Mouse (Mus musculus) spleen, adult 18-20 months (tissue): ENCODE results near the gene Popdc2.
A peak's percentile ranks its signal among the peaks of the same experiment; 100 is the strongest.

Experiments
- DNase-seq, 2 experiments: peaks; one replicate each; pipeline ENCODE4 v3.0.0; 2022; ENCODE audit warnings: mixed read lengths in 2 of 2

Gene Popdc2

GRCm38 (mm10) chr16:38378591-38378990 is 16.6 kb downstream of the Popdc2 start:
- no peak for DNase-seq

DNA sequence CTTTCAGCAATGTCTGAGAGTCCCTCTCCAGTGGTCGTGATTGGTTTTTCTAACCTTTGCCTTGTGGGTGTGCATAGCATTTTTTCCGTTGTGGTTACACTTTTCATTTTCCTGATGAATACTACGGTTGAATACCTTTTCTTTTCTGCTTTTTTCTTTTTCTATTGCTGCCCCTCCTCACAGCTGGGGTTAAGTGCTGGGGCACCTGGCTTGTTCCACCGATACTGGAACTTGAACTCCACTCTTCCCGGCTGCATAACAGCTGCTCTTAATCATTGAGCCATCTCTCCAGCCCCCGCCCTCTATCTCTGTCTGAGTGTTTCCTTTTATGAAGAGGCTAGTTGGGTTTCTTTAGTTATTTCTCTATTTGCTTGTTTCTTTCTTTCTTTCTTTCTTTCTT is 17.1 kb downstream of the Popdc2 start:
- no peak for DNase-seq

- DNase-seq = no peak
Measured at GRCm38 (mm10) chr16:38379493-38379892, 17.5 kb downstream of the Popdc2 start.

GRCm38 (mm10) chr16:38379926-38380325 is 17.9 kb downstream of the Popdc2 start:
- DNase-seq = no peak

- no peak for DNase-seq
Measured at GRCm38 (mm10) chr16:38383683-38384082, 21.7 kb downstream of the Popdc2 start.

GRCm38 (mm10) chr16:38385184-38385634 is 23.2 kb downstream of the Popdc2 start:
- no peak for DNase-seq

DNA sequence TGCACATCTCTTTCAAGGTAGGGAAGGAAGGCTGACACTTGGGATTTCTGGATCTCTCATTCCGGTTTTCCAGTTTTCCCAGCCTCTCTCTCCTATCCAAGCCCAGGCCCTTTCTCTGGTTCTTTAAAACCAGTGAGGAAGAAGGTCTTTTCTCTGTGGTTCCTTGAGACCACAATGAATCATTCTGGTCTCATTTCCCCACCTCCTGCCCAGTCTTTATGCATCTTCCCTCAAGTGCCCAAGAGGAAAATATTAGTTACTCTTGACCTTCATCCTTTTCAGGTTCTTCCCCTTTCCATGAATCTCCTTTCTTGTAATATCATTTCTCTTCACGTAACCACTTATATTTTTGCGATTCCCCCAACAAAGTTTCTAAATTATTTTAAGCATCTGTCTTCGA is 23.7 kb downstream of the Popdc2 start:
- no peak for DNase-seq

DNA sequence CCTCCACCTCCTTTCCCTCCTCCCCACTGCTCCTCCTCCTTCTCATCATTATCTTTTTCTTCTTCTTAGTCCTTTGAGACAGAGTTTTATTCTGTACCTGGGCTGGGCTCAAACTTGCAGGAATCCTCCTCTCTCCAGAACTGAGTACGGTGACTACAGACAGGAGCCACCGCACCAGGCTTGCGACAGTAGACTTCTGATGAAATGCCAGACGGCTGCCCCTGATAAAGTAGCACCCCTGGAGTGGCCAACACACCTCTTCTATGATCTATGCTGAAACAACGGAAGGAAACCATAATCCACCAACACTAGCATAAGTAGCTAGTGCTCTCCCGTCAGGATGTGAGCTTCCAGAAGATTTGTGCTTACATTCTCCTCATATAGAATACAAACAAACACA is 25.4 kb downstream of the Popdc2 start:
- DNase-seq = no peak

- no peak for DNase-seq
Measured at GRCm38 (mm10) chr16:38388757-38389156, 26.7 kb downstream of the Popdc2 start.

GRCm38 (mm10) chr16:38389284-38389893 is 27.4 kb downstream of the Popdc2 start:
- DNase-seq = no peak

DNA sequence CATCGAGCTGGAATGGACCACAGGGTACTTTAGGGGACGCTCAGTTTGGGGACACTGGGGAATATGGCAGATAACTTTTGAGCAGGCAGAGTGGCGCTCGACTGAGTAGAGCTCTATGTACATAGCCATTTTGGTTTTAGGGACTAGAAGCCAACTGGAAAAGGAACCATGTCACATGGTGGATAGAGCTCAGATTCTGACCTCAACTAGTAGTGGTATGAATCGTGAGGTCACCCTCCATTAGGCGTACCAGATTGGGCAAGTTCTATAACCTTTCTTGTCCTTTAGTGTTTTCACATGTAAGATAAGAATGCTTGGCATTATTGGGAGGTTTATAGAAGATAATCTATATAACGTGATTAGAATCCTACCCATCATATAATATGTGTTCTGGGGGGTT is 28.3 kb downstream of the Popdc2 start:
- DNase-seq = no peak

- DNase-seq = no peak
Measured at GRCm38 (mm10) chr16:38392126-38392894, 30.3 kb downstream of the Popdc2 start.

DNA sequence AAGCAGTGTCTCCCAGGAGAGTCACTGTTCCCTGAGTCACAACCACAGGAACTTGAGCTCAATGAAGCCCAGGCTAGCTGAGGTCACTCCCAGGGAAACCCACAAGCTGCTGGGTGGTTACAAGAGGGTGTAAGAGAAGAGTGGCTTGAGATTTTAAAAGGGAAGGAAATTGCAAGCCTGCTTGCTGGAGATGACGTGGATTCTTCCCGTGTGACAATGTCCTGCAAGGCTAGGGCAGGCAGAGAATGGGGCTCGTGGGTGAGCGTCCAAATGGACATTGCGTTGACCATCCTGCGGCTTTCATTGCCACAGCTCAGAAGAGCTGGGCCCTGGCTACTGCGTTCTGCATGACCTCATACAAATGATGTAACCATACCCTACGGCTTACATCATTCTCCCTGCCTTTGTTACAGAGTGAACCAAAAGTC is 32.2 kb downstream of the Popdc2 start:
- DNase-seq = no peak

GRCm38 (mm10) chr16:38395060-38395730 is 33.2 kb downstream of the Popdc2 start:
- no peak for DNase-seq

GRCm38 (mm10) chr16:38396155-38396554 is 34.1 kb downstream of the Popdc2 start:
- no peak for DNase-seq

GRCm38 (mm10) chr16:38398266-38398665 is 36.3 kb downstream of the Popdc2 start:
- DNase-seq = no peak

DNA sequence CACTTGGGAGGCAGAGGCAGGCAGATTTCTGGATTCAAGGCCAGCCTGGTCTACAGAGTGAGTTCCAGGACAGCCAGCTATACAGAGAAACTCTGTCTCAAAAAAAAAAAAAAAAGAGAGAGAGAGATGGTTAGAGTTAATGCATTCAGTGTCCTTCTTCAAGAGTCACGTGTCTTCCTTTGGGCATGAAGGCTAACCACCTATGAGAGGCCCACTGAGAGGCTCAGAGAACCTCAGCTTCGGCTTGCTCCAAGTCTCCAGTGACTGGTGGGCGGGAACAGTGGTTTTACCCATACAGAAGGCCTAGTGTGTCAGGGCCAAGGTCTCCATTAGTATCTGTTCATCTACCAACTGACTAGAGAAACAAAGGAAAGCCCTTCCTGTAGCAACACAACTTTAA is 37.1 kb downstream of the Popdc2 start:
- no peak for DNase-seq

DNA sequence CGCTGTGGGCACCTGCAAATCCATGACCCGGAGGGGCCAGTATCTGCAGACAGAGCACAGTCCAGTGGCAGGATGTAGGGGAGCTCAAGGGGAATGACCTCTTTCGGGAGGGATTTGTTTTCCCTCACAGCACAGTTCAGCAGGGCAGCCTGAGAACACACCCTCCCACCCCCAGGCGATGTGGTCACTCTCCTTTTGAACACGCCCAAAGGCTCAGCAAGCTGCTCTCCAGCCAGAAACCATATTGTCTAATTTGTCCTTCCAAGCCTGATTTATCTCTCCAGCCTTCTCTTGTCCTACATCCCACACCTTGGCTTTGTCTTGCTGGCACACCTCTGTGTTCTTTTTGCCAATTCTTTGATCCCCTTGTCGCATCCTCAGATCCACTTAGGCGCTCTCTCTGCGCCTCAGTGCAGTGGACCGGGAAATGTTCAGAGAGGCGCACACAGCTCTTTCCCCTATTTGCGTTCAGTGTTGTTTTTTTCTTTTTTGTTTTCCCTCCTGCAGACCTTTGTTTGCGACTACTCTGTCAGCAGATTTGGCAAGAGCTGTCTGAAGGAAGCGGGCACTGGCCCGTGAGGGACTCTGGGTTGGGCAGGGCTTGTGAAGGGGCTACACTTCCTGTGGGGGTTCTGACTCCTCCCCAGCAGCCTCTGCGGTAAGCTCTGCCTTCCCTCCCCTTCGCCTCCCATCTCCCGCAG is 37.7 kb downstream of the Popdc2 start:
- DNase-seq = peak; percentile 58 to 62

GRCm38 (mm10) chr16:38400311-38400960 is 38.4 kb downstream of the Popdc2 start:
- DNase-seq = no peak

DNA sequence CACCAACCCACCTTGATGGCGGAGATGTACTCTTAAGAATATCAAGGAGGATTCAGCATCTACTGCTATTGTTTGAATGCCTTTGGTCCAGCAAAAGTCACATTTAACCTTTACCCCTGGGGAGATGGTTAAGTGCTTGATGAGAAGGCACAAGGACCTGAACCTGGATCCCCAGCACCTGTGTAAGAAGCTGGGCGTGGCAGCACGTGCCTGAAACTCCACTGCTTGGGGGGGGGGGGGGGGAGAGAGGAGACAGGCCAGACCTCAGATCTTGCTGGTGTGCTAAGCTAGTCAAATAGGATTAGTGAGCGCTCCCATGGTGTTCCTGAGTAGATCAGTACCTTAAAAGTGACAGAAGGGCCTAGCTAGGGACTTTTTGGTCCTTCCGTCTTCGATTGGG is 39.5 kb downstream of the Popdc2 start:
- DNase-seq = no peak

DNA sequence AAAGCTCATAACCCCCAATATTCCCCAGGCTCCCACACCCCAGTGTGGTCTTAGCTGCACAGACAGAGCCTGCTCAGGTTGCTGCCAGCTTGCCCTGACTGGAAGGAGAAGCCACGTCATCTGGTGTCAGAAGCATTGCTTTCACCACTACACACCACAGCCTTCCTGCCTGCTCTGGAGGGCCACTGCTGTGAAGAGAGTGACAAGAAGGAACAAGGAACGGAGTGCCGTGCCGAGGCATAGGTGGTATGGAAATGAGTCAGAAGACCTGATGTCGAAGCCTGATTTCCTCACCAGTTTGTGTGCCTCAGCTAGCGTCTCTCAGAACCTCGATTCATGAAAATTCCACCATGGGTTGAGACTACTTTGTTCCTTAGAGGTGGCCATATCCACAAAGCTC is 41.6 kb downstream of the Popdc2 start:
- peak; percentile 27 to 37 for DNase-seq

GRCm38 (mm10) chr16:38406293-38406692 is 44.3 kb downstream of the Popdc2 start:
- no peak for DNase-seq

DNA sequence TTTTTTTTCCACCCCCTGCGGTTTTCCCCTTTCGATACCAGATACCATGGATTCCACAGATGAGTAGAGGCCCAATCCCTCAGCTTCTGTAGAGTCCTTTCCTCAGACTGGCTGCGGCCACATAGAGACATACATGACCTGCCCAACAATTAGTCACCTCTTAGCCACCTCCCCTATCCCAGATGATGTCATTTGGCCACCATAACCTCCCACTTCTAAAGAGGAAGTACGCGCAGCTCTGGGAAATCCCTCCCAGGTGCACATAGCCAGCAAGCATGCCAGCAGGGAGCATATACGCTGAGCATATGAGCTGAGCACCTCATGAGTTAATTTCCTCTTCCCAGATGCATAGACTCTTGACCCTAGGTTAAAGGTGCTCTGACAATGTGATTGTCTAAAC is 44.7 kb downstream of the Popdc2 start:
- DNase-seq = no peak
